Mouse (Mus musculus): ENCODE data around the gene Anks1b. TPM values are rescaled to one million over a fixed set of nuclear protein-coding genes. Genes with fewer than 3 reads are reported as not detected.
A peak's percentile ranks its signal among the peaks of the same experiment; 100 is the strongest.

Gene Anks1b
- polyA plus RNA-seq, 1 experiment from 2014 or later: 1.5 TPM

DNA sequence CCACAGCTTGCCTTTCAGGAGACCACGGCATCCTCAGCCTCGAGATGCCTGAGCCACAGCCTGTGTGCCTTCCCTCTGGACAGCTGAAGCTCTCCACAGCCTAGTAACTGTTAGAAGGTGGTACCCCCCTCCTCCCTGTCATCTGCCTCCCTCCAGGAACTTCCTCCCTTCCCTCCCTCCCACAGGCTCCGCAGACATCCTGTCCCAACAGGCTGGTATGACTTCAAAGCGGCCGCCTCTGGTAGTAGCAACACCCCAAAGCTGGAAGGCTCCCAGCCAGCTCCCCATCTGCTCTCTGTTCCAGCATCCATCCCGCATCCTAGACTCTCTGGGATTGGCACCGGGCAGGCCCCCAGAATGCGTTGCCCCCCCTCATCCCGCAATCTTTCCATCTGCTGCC lies 1093.5 kb downstream of the Anks1b start:
- no peak for DNase-seq (ENCODE audit: low spot score)

DNA sequence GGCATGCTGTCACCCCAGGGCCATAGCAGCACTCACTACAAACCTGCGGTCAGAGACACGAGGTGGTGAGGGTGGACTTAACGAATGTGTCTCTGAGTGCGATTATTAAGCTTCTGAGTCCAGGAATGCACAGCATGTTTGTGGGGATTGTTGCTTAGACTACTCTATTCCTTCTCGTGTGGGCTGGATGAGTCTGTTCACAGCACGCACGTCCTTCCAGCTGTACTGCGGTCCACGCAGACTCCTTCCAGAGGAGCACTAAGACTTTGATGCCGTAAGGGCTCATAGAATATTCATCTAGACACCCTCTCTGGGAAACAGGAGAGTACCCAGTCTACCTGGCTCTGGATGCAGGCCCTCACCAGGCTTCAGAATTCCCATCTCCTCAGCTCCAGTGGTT lies 1094.9 kb downstream of the Anks1b start:
- 88% methylated on average over 10 of the region's 10 CpGs for WGBS
- no peak overlapping the region for H3K27ac ChIP-seq (ENCODE audit: low read depth)
- no peak overlapping the region for H3K9ac ChIP-seq (ENCODE audit: low read length)
- ATAC-seq (replicated peaks; ENCODE audit: low FRiP score, low TSS enrichment, low read depth) (no peak), DNase-seq (ENCODE audit: low spot score) (no peak)
- H3K4me2 ChIP-seq (ENCODE audit: low read length): no peak overlapping the region
- no peaks in the 10 kb centered on the region for H3K36me3 ChIP-seq (ENCODE audit: control insufficient read depth, insufficient read depth, low read length)
- no peaks in the 10 kb centered on the region for H3K9me3 ChIP-seq (ENCODE audit: control insufficient read depth, low read length)
- peaks cover 37% of the 10 kb centered on the region for H3K27me3 ChIP-seq (replicated peaks; ENCODE audit: control insufficient read depth, insufficient read depth, low read length)
- H3K4me1 ChIP-seq (replicated peaks; ENCODE audit: control insufficient read depth, insufficient read depth, low read length): 0 out of 2 replicates have a peak, but pooled peaks cover 5% of the 10 kb centered on the region
- no peak overlapping the region for H3K4me3 ChIP-seq (ENCODE audit: low read depth, low read length)

More for the DNA sequence above, 1093.5 kb downstream of the Anks1b start:
- Histone ChIP-seq H3K4me1 (replicated peaks; ENCODE audit: control insufficient read depth, insufficient read depth, low read length) (0 out of 2 replicates have a peak, but pooled peaks cover 5% of the 10 kb centered on the region), H3K27ac (ENCODE audit: low read depth) (no peak overlapping the region), H3K27me3 (replicated peaks; ENCODE audit: control insufficient read depth, insufficient read depth, low read length) (peaks cover 37% of the 10 kb centered on the region), H3K36me3 (ENCODE audit: control insufficient read depth, insufficient read depth, low read length) (no peaks in the 10 kb centered on the region), H3K4me3 (ENCODE audit: low read depth, low read length) (no peak overlapping the region), H3K9ac (ENCODE audit: low read length) (no peak overlapping the region), H3K4me2 (ENCODE audit: low read length) (no peak overlapping the region), H3K9me3 (ENCODE audit: control insufficient read depth, low read length) (no peaks in the 10 kb centered on the region)
- WGBS: 20% methylated on average over 9 of the region's 9 CpGs
- no peak for ATAC-seq (replicated peaks; ENCODE audit: low FRiP score, low TSS enrichment, low read depth)

DNA sequence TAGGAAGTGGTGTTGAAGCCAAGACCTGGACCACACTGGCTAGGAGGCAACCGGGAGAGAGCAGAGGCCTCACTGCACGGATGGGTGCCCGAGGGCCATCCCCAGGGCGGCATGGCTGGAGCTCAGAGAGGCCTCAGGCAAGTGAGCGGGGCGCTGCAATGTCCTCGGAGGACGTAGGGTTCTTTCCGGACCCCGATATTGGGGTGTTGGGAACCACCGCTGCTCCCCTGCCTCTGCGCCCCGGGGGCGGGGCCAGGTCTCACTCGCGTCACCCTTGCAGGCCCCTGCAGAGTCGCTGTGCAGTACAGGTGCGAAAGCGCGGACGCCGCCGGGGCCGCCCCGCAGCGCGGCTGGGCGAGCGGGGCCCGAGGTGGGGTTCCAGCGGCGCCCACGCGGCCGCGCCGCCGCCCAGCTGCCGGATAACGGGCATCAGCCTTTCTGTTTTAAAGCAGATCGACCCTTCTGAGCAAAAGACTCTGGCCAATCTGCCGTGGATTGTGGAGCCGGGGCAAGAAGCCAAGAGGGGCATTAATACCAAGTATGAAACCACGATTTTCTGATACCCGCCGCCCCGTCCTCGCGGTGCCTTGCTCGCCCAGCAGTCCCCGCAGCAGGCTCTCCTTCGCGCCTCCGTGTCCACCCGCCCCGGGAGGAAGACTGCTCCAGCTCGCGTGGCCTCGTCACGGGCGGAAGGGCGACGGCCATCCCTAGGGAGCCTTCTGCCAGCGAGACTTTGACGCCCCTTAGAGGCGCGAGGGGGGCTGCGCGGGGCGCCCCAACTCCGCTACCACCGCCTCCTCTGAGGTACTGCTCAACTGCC lies 1096.3 kb downstream of the Anks1b start:
- 2% methylated on average over 72 of the region's 72 CpGs for WGBS
- peak; percentile 70 for DNase-seq (ENCODE audit: low spot score)
- Histone ChIP-seq H3K9me3 (ENCODE audit: control insufficient read depth, low read length) (no peaks in the 10 kb centered on the region), H3K36me3 (ENCODE audit: control insufficient read depth, insufficient read depth, low read length) (no peaks in the 10 kb centered on the region), H3K9ac (ENCODE audit: low read length) (peak overlapping the region; percentile 43), H3K4me1 (replicated peaks; ENCODE audit: control insufficient read depth, insufficient read depth, low read length) (0 out of 2 replicates have a peak, but pooled peaks cover 5% of the 10 kb centered on the region), H3K4me2 (ENCODE audit: low read length) (peak overlapping the region; percentile 88), H3K4me3 (ENCODE audit: low read depth, low read length) (peak overlapping the region; percentile 43), H3K27me3 (replicated peaks; ENCODE audit: control insufficient read depth, insufficient read depth, low read length) (peaks cover 37% of the 10 kb centered on the region), H3K27ac (ENCODE audit: low read depth) (no peak overlapping the region)
- peak; percentile 53 for ATAC-seq (replicated peaks; ENCODE audit: low FRiP score, low TSS enrichment, low read depth)

DNA sequence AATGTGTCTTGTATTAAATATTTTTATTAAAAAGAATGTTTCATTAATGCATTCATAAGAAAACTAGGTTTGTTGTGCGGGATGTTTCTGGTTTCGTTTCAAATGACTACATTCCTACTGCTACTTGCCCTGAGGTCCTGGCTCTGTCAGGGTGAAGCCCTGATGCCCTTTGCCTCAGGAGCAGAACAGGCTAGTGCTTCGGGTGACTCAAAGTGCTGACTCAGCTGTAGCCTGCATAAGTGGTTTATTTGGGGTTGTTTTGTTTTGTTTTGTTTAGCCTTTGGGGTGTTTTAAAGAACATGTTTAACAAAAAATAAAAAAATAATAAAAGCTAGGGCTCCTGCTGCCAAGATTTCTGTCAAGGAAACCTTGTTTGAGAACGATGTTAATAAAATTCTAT lies 1097.3 kb downstream of the Anks1b start:
- no peak overlapping the region for H3K27ac ChIP-seq (ENCODE audit: low read depth)
- 41% methylated on average over 4 of the region's 4 CpGs for WGBS

DNA sequence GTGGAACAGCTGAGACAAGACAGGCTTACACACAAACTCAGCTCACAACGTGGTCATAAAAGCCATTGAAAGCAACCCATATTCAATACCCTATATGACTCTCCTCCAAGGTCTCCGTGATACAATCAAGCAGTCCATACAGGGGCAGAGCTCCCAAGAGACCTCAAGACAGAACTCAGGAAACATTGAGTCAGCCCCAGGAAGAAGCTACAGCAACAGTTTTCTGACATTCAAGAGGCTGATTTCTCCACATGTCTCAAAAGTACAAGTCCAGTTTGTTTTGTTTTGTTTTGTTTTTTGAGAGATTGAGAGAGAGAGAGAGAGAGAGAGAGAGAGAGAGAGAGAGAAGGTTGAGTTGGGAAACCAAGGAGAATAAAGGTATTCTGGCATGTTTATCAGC lies 1100.8 kb downstream of the Anks1b start:
- 60% methylated on average over 2 of the region's 2 CpGs for WGBS
- no peak for ATAC-seq (replicated peaks; ENCODE audit: low FRiP score, low TSS enrichment, low read depth)
- H3K27me3 ChIP-seq (replicated peaks; ENCODE audit: control insufficient read depth, insufficient read depth, low read length): peaks cover 16% of the 10 kb centered on the region

More for the DNA sequence above, 1097.3 kb downstream of the Anks1b start:
- Histone ChIP-seq H3K4me1 (replicated peaks; ENCODE audit: control insufficient read depth, insufficient read depth, low read length) (0 out of 2 replicates have a peak, but pooled peaks cover 5% of the 10 kb centered on the region), H3K36me3 (ENCODE audit: control insufficient read depth, insufficient read depth, low read length) (no peaks in the 10 kb centered on the region), H3K4me3 (ENCODE audit: low read depth, low read length) (no peak overlapping the region), H3K27me3 (replicated peaks; ENCODE audit: control insufficient read depth, insufficient read depth, low read length) (peaks cover 35% of the 10 kb centered on the region), H3K4me2 (ENCODE audit: low read length) (no peak overlapping the region), H3K9ac (ENCODE audit: low read length) (no peak overlapping the region), H3K9me3 (ENCODE audit: control insufficient read depth, low read length) (no peaks in the 10 kb centered on the region)
- ATAC-seq (replicated peaks; ENCODE audit: low FRiP score, low TSS enrichment, low read depth) (no peak), DNase-seq (ENCODE audit: low spot score) (no peak)

DNA sequence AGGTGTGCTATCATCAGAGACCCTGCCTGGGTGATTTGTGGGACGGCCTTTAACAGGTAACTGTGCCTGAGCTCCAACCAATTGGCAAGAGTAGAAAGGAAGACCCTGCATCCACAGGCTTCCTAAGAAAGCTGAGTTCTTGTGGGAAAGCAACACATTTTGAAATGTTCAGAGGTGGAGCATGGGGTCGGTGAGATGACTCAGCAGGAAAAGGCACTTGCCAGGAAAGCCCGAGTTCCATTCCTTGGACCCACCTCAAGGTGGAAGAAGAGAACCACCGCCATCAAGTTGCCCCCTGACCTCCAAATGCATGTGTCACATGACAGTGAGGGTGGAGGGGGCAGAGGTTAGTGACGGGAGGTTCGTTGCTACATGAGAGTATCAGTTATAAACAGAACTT lies 1101.2 kb downstream of the Anks1b start:
- Histone ChIP-seq H3K4me2 (ENCODE audit: low read length) (no peak overlapping the region), H3K36me3 (ENCODE audit: control insufficient read depth, insufficient read depth, low read length) (no peaks in the 10 kb centered on the region), H3K4me1 (replicated peaks; ENCODE audit: control insufficient read depth, insufficient read depth, low read length) (0 out of 2 replicates have a peak, but pooled peaks cover 5% of the 10 kb centered on the region), H3K4me3 (ENCODE audit: low read depth, low read length) (no peak overlapping the region), H3K27ac (ENCODE audit: low read depth) (no peak overlapping the region), H3K27me3 (replicated peaks; ENCODE audit: control insufficient read depth, insufficient read depth, low read length) (peaks cover 12% of the 10 kb centered on the region), H3K9ac (ENCODE audit: low read length) (no peak overlapping the region), H3K9me3 (ENCODE audit: control insufficient read depth, low read length) (no peaks in the 10 kb centered on the region)
- ATAC-seq (replicated peaks; ENCODE audit: low FRiP score, low TSS enrichment, low read depth) (no peak), DNase-seq (ENCODE audit: low spot score) (no peak)
- 71% methylated on average over 6 of the region's 6 CpGs for WGBS

More for the DNA sequence above, 1100.8 kb downstream of the Anks1b start:
- H3K9ac ChIP-seq (ENCODE audit: low read length): no peak overlapping the region
- H3K4me3 ChIP-seq (ENCODE audit: low read depth, low read length): no peak overlapping the region
- no peak for DNase-seq (ENCODE audit: low spot score)
- no peak overlapping the region for H3K27ac ChIP-seq (ENCODE audit: low read depth)
- no peak overlapping the region for H3K4me2 ChIP-seq (ENCODE audit: low read length)
- no peaks in the 10 kb centered on the region for H3K36me3 ChIP-seq (ENCODE audit: control insufficient read depth, insufficient read depth, low read length)
- no peaks in the 10 kb centered on the region for H3K9me3 ChIP-seq (ENCODE audit: control insufficient read depth, low read length)
- 0 out of 2 replicates have a peak, but pooled peaks cover 5% of the 10 kb centered on the region for H3K4me1 ChIP-seq (replicated peaks; ENCODE audit: control insufficient read depth, insufficient read depth, low read length)

DNA sequence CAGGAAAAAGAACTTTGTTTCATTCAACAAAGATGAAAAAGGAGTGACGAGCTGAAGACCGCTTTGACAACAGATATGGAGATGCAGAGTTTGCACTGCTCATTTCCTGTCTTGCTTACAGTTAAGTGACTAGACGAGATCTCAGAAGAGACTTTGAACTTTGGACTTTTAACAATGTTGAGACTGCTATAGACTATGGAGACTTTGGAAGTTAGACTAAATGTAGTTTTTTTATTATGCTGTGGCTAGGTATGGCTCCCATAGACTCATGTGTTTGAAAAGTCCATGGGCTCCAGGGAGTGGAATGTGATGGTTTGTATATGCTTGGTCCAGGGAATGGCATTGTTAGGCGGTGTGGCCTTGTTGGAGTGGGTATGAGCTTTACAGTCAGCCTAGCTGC lies 1108.5 kb downstream of the Anks1b start:
- Histone ChIP-seq H3K9ac (ENCODE audit: low read length) (no peak overlapping the region), H3K27ac (ENCODE audit: low read depth) (no peak overlapping the region), H3K9me3 (ENCODE audit: control insufficient read depth, low read length) (no peaks in the 10 kb centered on the region), H3K4me3 (ENCODE audit: low read depth, low read length) (no peak overlapping the region), H3K27me3 (replicated peaks; ENCODE audit: control insufficient read depth, insufficient read depth, low read length) (no peaks in the 10 kb centered on the region), H3K4me1 (replicated peaks; ENCODE audit: control insufficient read depth, insufficient read depth, low read length) (no peaks in the 10 kb centered on the region), H3K36me3 (ENCODE audit: control insufficient read depth, insufficient read depth, low read length) (no peaks in the 10 kb centered on the region), H3K4me2 (ENCODE audit: low read length) (no peak overlapping the region)
- DNase-seq (ENCODE audit: low spot score) (no peak), ATAC-seq (replicated peaks; ENCODE audit: low FRiP score, low TSS enrichment, low read depth) (no peak)
- 87% methylated on average over 4 of the region's 4 CpGs for WGBS

DNA sequence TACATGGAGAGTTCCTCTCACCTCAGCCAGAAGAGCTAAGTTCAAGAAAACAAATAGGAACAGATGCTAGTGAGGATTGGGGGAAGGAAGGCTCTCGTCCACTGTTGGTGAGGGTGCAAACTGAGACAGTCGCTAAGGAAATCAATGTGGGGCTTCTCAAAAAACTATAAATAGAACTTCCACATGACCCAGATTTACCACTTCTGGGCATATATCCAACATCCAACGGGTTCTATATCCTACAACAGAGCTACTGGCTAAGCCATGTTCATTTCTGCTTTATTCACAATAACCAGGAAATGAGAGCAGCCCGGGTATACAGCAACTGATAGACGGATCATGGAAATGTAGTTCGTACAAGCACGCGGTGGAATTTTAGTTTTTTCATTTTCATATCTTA lies 1109.7 kb downstream of the Anks1b start:
- H3K9me3 ChIP-seq (ENCODE audit: control insufficient read depth, low read length): no peaks in the 10 kb centered on the region
- no peak overlapping the region for H3K9ac ChIP-seq (ENCODE audit: low read length)
- H3K27ac ChIP-seq (ENCODE audit: low read depth): no peak overlapping the region
- no peak overlapping the region for H3K4me2 ChIP-seq (ENCODE audit: low read length)
- no peaks in the 10 kb centered on the region for H3K4me1 ChIP-seq (replicated peaks; ENCODE audit: control insufficient read depth, insufficient read depth, low read length)
- H3K36me3 ChIP-seq (ENCODE audit: control insufficient read depth, insufficient read depth, low read length): no peaks in the 10 kb centered on the region
- no peak for DNase-seq (ENCODE audit: low spot score)
- H3K4me3 ChIP-seq (ENCODE audit: low read depth, low read length): no peak overlapping the region
- 65% methylated on average over 8 of the region's 8 CpGs for WGBS
- H3K27me3 ChIP-seq (replicated peaks; ENCODE audit: control insufficient read depth, insufficient read depth, low read length): no peaks in the 10 kb centered on the region
- no peak for ATAC-seq (replicated peaks; ENCODE audit: low FRiP score, low TSS enrichment, low read depth)

DNA sequence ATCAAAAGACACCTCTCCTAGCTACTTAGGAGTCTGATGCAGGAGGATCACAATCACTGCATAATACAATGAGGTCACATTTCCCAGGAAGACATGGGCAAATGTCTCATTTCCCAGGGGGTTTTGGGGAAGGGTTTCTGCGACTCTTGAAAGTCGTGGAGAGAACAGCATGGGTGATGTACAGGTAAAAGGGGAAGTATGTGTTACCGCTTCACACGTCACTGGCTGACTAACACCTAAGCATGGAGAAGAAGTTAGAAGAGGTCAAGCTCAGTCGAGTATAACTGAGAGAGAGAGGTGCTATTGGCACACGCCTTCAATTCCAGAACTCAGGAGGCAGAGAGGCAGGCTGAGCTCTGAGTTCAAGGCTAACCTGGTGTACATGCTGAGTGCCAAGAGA lies 1117.0 kb downstream of the Anks1b start:
- H3K36me3 ChIP-seq (ENCODE audit: control insufficient read depth, insufficient read depth, low read length): peaks cover 47% of the 10 kb centered on the region
- H3K27ac ChIP-seq (ENCODE audit: low read depth): no peak overlapping the region
- ATAC-seq (replicated peaks; ENCODE audit: low FRiP score, low TSS enrichment, low read depth) (no peak), DNase-seq (ENCODE audit: low spot score) (no peak)
- no peak overlapping the region for H3K9ac ChIP-seq (ENCODE audit: low read length)
- H3K27me3 ChIP-seq (replicated peaks; ENCODE audit: control insufficient read depth, insufficient read depth, low read length): no peaks in the 10 kb centered on the region
- WGBS: 89% methylated on average over 6 of the region's 6 CpGs
- H3K9me3 ChIP-seq (ENCODE audit: control insufficient read depth, low read length): no peaks in the 10 kb centered on the region
- H3K4me1 ChIP-seq (replicated peaks; ENCODE audit: control insufficient read depth, insufficient read depth, low read length): no peaks in the 10 kb centered on the region
- H3K4me2 ChIP-seq (ENCODE audit: low read length): no peak overlapping the region
- no peak overlapping the region for H3K4me3 ChIP-seq (ENCODE audit: low read depth, low read length)

All from intestine, embryonic 14.5 days (tissue).